Mouse (Mus musculus) liver, postnatal 0 days (tissue): ENCODE measurements around the gene Ankrd40.

Experiments used
- CTCF ChIP-seq: sonication (generic); IDR thresholded peaks from 2 replicates; pipeline ENCODE4 v1.5.1; 2016; ENCODE audit warnings: antibody characterized with exemption, low read depth
- EP300 ChIP-seq: IDR thresholded peaks from 2 replicates; pipeline ENCODE4 v1.6.1; 2016; ENCODE audit warnings: antibody characterized with exemption, low read depth, mild to moderate bottlenecking

- TF ChIP-seq EP300: no peak
- TF ChIP-seq CTCF: no peak
Measured at GRCm38 (mm10) chr11:94287105-94287504, 40.7 kb upstream of the Ankrd40 start.
